Mouse (Mus musculus): ENCODE results near the gene Hmx2. TPM values are rescaled to one million over a fixed set of nuclear protein-coding genes. Genes with fewer than 3 reads are reported as not detected.

Hmx2 gene
- total and polyA plus RNA-seq, 3 experiments: 0.44 to 3.9 (median 1.1) TPM

GRCm38 (mm10) chr7:131555301-131556081, 6.9 kb downstream of the Hmx2 start:
- Histone ChIP-seq H3K4me3 (ENCODE audit: low read depth, low read length) (peak overlapping the region; percentile 15; the same call in 1 of the 2 replicates), H3K4me1 (ENCODE audit: insufficient read depth, low read depth, low read length) (peaks cover 30% of the 10 kb centered on the region), H3K9me3 (replicated peaks) (peaks cover 13% of the 10 kb centered on the region), H3K36me3 (replicated peaks) (peaks cover 11% of the 10 kb centered on the region), H3K27me3 (ENCODE audit: insufficient read depth, low read length) (peaks cover 61% of the 10 kb centered on the region)
- TF ChIP-seq CTCF (IDR thresholded peaks at IDR 0.05; ENCODE audit: low read depth, low read length) (no peak), GATA1 (IDR thresholded peaks at IDR 0.05; ENCODE audit: borderline replicate concordance, low read length) (no peak), POLR2AphosphoS5 (IDR thresholded peaks at IDR 0.05; ENCODE audit: insufficient replicate concordance, low read depth, low read length) (no peak), TAL1 (conservative IDR thresholded peaks at IDR 0.05; ENCODE audit: low read depth, low read length) (no peak), GATA2 (IDR thresholded peaks at IDR 0.05; ENCODE audit: borderline replicate concordance, low read depth, low read length) (no peak)
- ATAC-seq (ENCODE audit: extremely low read depth, insufficient number of reproducible peaks, low FRiP score, poor library complexity, severe bottlenecking) (no peak), DNase-seq (ENCODE audit: low spot score) (no peak)

DNA sequence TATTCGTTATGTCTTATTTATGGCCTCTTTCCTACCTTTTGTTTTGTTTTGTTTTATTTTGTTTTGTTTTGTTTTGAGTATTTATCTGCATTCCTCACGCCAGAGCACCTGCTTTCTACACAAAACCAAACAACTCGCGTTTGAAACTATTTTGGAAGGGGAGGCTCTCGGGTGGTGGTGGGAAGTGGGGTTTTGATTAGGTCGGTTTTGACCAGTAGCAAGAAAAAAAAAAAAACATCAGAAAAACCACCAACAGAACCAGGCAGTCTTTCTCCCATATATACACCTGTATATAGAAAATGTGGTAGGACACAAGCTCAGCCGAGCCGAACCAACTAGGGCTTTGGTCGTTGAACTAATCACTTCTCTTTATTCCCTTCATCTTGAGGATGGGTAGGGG, 7.5 kb downstream of the Hmx2 start:
- peaks cover 11% of the 10 kb centered on the region for H3K36me3 ChIP-seq (replicated peaks)
- DNase-seq (ENCODE audit: low spot score) (no peak), ATAC-seq (ENCODE audit: extremely low read depth, insufficient number of reproducible peaks, low FRiP score, poor library complexity, severe bottlenecking) (no peak)
- peaks cover 30% of the 10 kb centered on the region for H3K4me1 ChIP-seq (ENCODE audit: insufficient read depth, low read depth, low read length)
- peaks cover 55% of the 10 kb centered on the region for H3K27me3 ChIP-seq (ENCODE audit: insufficient read depth, low read length)
- H3K9me3 ChIP-seq (replicated peaks): peaks cover 13% of the 10 kb centered on the region
- H3K4me3 ChIP-seq (ENCODE audit: low read depth, low read length): no peak overlapping the region
- TF ChIP-seq POLR2AphosphoS5 (IDR thresholded peaks at IDR 0.05; ENCODE audit: insufficient replicate concordance, low read depth, low read length): no peak
- TF ChIP-seq GATA2 (IDR thresholded peaks at IDR 0.05; ENCODE audit: borderline replicate concordance, low read depth, low read length): no peak
- no peak for TF ChIP-seq GATA1 (IDR thresholded peaks at IDR 0.05; ENCODE audit: borderline replicate concordance, low read length)
- TF ChIP-seq TAL1 (conservative IDR thresholded peaks at IDR 0.05; ENCODE audit: low read depth, low read length): no peak
- TF ChIP-seq CTCF (IDR thresholded peaks at IDR 0.05; ENCODE audit: low read depth, low read length): no peak

GRCm38 (mm10) chr7:131556541-131557271, 8.1 kb downstream of the Hmx2 start:
- Histone ChIP-seq H3K9me3 (replicated peaks) (peaks cover 13% of the 10 kb centered on the region), H3K27me3 (ENCODE audit: insufficient read depth, low read length) (peaks cover 49% of the 10 kb centered on the region), H3K4me1 (ENCODE audit: insufficient read depth, low read depth, low read length) (peaks cover 30% of the 10 kb centered on the region), H3K4me3 (ENCODE audit: low read depth, low read length) (no peak overlapping the region), H3K36me3 (replicated peaks) (peaks cover 11% of the 10 kb centered on the region)
- DNase-seq (ENCODE audit: low spot score) (no peak), ATAC-seq (ENCODE audit: extremely low read depth, insufficient number of reproducible peaks, low FRiP score, poor library complexity, severe bottlenecking) (no peak)
- TF ChIP-seq GATA2 (IDR thresholded peaks at IDR 0.05; ENCODE audit: borderline replicate concordance, low read depth, low read length) (no peak), GATA1 (IDR thresholded peaks at IDR 0.05; ENCODE audit: borderline replicate concordance, low read length) (no peak), POLR2AphosphoS5 (IDR thresholded peaks at IDR 0.05; ENCODE audit: insufficient replicate concordance, low read depth, low read length) (no peak), CTCF (IDR thresholded peaks at IDR 0.05; ENCODE audit: low read depth, low read length) (no peak), TAL1 (conservative IDR thresholded peaks at IDR 0.05; ENCODE audit: low read depth, low read length) (no peak)

DNA sequence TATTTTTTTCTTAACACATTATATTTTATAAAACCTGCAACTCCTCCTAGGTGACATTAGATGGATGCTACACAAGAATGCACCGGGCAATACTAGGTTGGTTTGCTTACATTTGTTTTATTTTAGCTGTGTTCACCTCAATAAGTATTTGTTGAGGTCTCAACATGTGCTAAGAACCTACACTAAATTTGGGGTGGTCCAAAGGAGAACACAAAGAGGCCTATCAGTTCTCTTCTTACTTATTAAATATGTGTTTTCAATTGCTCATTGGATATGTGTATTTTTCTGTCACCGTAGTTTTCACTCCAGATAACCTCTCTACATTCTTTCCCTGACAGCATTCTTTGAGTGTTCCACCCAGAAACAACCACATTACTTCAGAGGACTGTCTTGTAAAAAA, 9.2 kb downstream of the Hmx2 start:
- peaks cover 21% of the 10 kb centered on the region for H3K36me3 ChIP-seq (replicated peaks)
- no peak overlapping the region for H3K4me3 ChIP-seq (ENCODE audit: low read depth, low read length)
- peaks cover 39% of the 10 kb centered on the region for H3K27me3 ChIP-seq (ENCODE audit: insufficient read depth, low read length)
- ATAC-seq (ENCODE audit: extremely low read depth, insufficient number of reproducible peaks, low FRiP score, poor library complexity, severe bottlenecking) (no peak), DNase-seq (ENCODE audit: low spot score) (no peak)
- peaks cover 13% of the 10 kb centered on the region for H3K9me3 ChIP-seq (replicated peaks)
- TF ChIP-seq POLR2AphosphoS5 (IDR thresholded peaks at IDR 0.05; ENCODE audit: insufficient replicate concordance, low read depth, low read length) (no peak), CTCF (IDR thresholded peaks at IDR 0.05; ENCODE audit: low read depth, low read length) (no peak), GATA1 (IDR thresholded peaks at IDR 0.05; ENCODE audit: borderline replicate concordance, low read length) (no peak), TAL1 (conservative IDR thresholded peaks at IDR 0.05; ENCODE audit: low read depth, low read length) (no peak), GATA2 (IDR thresholded peaks at IDR 0.05; ENCODE audit: borderline replicate concordance, low read depth, low read length) (no peak)
- H3K4me1 ChIP-seq (ENCODE audit: insufficient read depth, low read depth, low read length): peaks cover 40% of the 10 kb centered on the region

DNA sequence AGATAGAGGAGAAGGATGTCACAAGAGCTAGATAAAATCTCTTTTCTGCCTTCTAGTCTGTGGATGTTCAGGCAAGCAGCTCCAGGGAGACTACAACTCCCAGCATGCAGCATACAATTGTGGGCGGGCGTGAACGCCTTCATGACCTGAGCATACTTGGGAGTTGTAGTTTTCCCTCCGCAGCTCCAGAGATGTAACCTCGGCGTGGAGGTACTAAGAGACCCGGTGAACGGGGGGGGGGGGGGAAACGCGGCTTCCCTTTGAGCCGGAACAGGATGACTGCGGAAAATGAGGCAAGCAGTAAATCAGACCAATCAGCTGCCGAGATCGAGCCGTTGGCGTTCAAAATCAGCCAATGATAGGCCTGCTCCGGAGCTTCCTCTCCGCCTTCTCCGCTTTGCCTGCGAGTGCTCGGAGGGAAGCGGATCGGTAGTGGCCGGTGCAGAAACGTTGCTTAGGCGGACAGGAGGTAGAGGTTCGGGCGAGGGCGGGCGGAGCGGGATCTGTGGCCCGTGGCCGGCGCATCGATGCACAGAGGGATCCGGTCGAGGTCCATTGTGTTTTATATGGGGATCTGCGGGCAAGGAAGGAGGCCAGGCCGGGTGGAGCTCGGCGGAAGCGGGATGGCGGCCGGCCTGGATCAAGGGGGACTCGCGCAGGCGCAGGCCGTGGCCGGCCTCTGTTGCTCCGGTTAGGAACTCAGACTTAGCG, 11.6 kb downstream of the Hmx2 start, which contains the start of gene Bub3:
TSS of gene Bub3 (plus strand) at position 237 of the 711 bp plus-strand sequence.
- H3K4me3 ChIP-seq (ENCODE audit: low read depth, low read length): peak within 1 kb of the TSS; percentile 86
- peaks cover 8% of the 10 kb centered on the region for H3K9me3 ChIP-seq (replicated peaks)
- H3K27me3 ChIP-seq (ENCODE audit: insufficient read depth, low read length): peaks cover 19% of the 10 kb centered on the region
- ATAC-seq (ENCODE audit: extremely low read depth, insufficient number of reproducible peaks, low FRiP score, poor library complexity, severe bottlenecking): peak; percentile 96
- peaks cover 43% of the 10 kb centered on the region for H3K36me3 ChIP-seq (replicated peaks)
- peaks cover 40% of the 10 kb centered on the region for H3K4me1 ChIP-seq (ENCODE audit: insufficient read depth, low read depth, low read length)
- peak; percentile 97 for DNase-seq (ENCODE audit: low spot score)
- TF ChIP-seq POLR2AphosphoS5 (IDR thresholded peaks at IDR 0.05; ENCODE audit: insufficient replicate concordance, low read depth, low read length): no peak
- no peak for TF ChIP-seq GATA1 (IDR thresholded peaks at IDR 0.05; ENCODE audit: borderline replicate concordance, low read length)
- no peak for TF ChIP-seq GATA2 (IDR thresholded peaks at IDR 0.05; ENCODE audit: borderline replicate concordance, low read depth, low read length)
- TF ChIP-seq CTCF (IDR thresholded peaks at IDR 0.05; ENCODE audit: low read depth, low read length): no peak
- TF ChIP-seq TAL1 (conservative IDR thresholded peaks at IDR 0.05; ENCODE audit: low read depth, low read length): no peak

Data from G1E (cell line).